Mouse (Mus musculus) right cerebral cortex, adult 18-20 months (tissue): ENCODE data around the gene Nacc1.
"Not testable (repeated sequence)": the region's sequence is repeated elsewhere in the genome, so short reads cannot be mapped to it uniquely, and the experiment has no call there.

Experiments used
- DNase-seq: peaks from one replicate; pipeline ENCODE4 v3.0.0; 2022; ENCODE audit warnings: mixed read lengths

Gene Nacc1

GRCm38 (mm10) chr8:84697166-84698130 lies 9.8 kb upstream of the Nacc1 start:
- no peak for DNase-seq

GRCm38 (mm10) chr8:84695140-84695539 lies 7.5 kb upstream of the Nacc1 start:
- no peak for DNase-seq

- DNase-seq: no peak
Observed at GRCm38 (mm10) chr8:84693332-84693731, 5.7 kb upstream of the Nacc1 start.

- peak; percentile 95 for DNase-seq
Observed at GRCm38 (mm10) chr8:84689091-84689915, 1.6 kb upstream of the Nacc1 start.

GRCm38 (mm10) chr8:84687003-84687704 lies 508 bp downstream of the Nacc1 start:
- DNase-seq: no peak

- DNase-seq: no peak
Observed at GRCm38 (mm10) chr8:84686191-84687002, 1.3 kb downstream of the Nacc1 start, which contains the start of gene Trmt1. TSS of gene Trmt1 (plus strand) at chr8:84686307.

- no peak for DNase-seq
Observed at GRCm38 (mm10) chr8:84684537-84684936, 3.1 kb downstream of the Nacc1 start.

GRCm38 (mm10) chr8:84682257-84682656 lies 5.4 kb downstream of the Nacc1 start:
- no peak for DNase-seq

- DNase-seq: no peak
Observed at GRCm38 (mm10) chr8:84681476-84681875, 6.2 kb downstream of the Nacc1 start.

GRCm38 (mm10) chr8:84677305-84677704 lies 10.4 kb downstream of the Nacc1 start:
- no peak for DNase-seq

GRCm38 (mm10) chr8:84670295-84671006 lies 17.2 kb downstream of the Nacc1 start:
- DNase-seq: not testable (repeated sequence)

- DNase-seq: no peak
Observed at GRCm38 (mm10) chr8:84668731-84669485, 18.8 kb downstream of the Nacc1 start.

- no peak for DNase-seq
Observed at GRCm38 (mm10) chr8:84668081-84668480, 19.6 kb downstream of the Nacc1 start.

- no peak for DNase-seq
Observed at GRCm38 (mm10) chr8:84665385-84665893, 22.2 kb downstream of the Nacc1 start.

- peak; percentile 87 for DNase-seq
Observed at GRCm38 (mm10) chr8:84664566-84665384, 22.9 kb downstream of the Nacc1 start.

GRCm38 (mm10) chr8:84663483-84664327 lies 24.0 kb downstream of the Nacc1 start:
- DNase-seq: peak; percentile 97

GRCm38 (mm10) chr8:84662581-84663065 lies 25.0 kb downstream of the Nacc1 start, which contains the start of gene Ier2:
TSS of gene Ier2 (minus strand) at chr8:84662852.
- peak; percentile 93 for DNase-seq

GRCm38 (mm10) chr8:84661961-84662571 lies 25.6 kb downstream of the Nacc1 start:
- DNase-seq: peak; percentile 49
